Mouse (Mus musculus) 3T3-L1 (cell line): Measurements from ENCODE around the gene Chkb.

Experiments used
- DNase-seq: peaks from one replicate; pipeline ENCODE4 v3.0.0-alpha.2; 2015; ENCODE audit warnings: low read depth, low spot score

Gene Chkb

GRCm38 (mm10) chr15:89429352-89430221 is at the start of gene Chkb, which contains the start of the genes C730034F03Rik and Gm44502:
TSS of gene Chkb (minus strand) at chr15:89429908.
TSS of gene C730034F03Rik (plus strand) at chr15:89429589.
TSS of gene Gm44502 (minus strand) at chr15:89429696.
- DNase-seq, result peak; percentile 97

GRCm38 (mm10) chr15:89478622-89479021 is 48.9 kb upstream of the Chkb start:
- DNase-seq, result no peak

- DNase-seq, result no peak
These were observed 48.1 kb upstream of the Chkb start for GRCm38 (mm10) chr15:89477806-89478205.

- DNase-seq, result no peak
These were observed 47.4 kb upstream of the Chkb start, which contains the start of gene Arsa for GRCm38 (mm10) chr15:89477091-89477491. TSS of gene Arsa (minus strand) at chr15:89477425.

- DNase-seq, result peak; percentile 71
These were observed 46.7 kb upstream of the Chkb start for GRCm38 (mm10) chr15:89476475-89476815.

- DNase-seq, result peak; percentile 95
These were observed 46.1 kb upstream of the Chkb start for GRCm38 (mm10) chr15:89475611-89476474.

- DNase-seq, result no peak
These were observed 45.5 kb upstream of the Chkb start for GRCm38 (mm10) chr15:89475293-89475600.

GRCm38 (mm10) chr15:89474596-89475292 is 45.0 kb upstream of the Chkb start:
- DNase-seq, result no peak

GRCm38 (mm10) chr15:89473921-89474320 is 44.2 kb upstream of the Chkb start:
- no peak for DNase-seq

- no peak for DNase-seq
These were observed 43.7 kb upstream of the Chkb start for GRCm38 (mm10) chr15:89473370-89473769.

- no peak for DNase-seq
These were observed 41.8 kb upstream of the Chkb start for GRCm38 (mm10) chr15:89471476-89471875.

GRCm38 (mm10) chr15:89468577-89468976 is 38.9 kb upstream of the Chkb start:
- peak; percentile 71 for DNase-seq

- no peak for DNase-seq
These were observed 35.3 kb upstream of the Chkb start for GRCm38 (mm10) chr15:89465052-89465451.

- DNase-seq, result peak; percentile 40
These were observed 33.9 kb upstream of the Chkb start for GRCm38 (mm10) chr15:89463334-89464235.

- DNase-seq, result no peak
These were observed 32.5 kb upstream of the Chkb start for GRCm38 (mm10) chr15:89462176-89462575.

- no peak for DNase-seq
These were observed 31.6 kb upstream of the Chkb start for GRCm38 (mm10) chr15:89461321-89461720.

GRCm38 (mm10) chr15:89460298-89460697 is 30.6 kb upstream of the Chkb start:
- no peak for DNase-seq

- no peak for DNase-seq
These were observed 30.1 kb upstream of the Chkb start for GRCm38 (mm10) chr15:89459821-89460220.

- DNase-seq, result no peak
These were observed 29.2 kb upstream of the Chkb start for GRCm38 (mm10) chr15:89458942-89459341.

GRCm38 (mm10) chr15:89455642-89456041 is 25.9 kb upstream of the Chkb start:
- no peak for DNase-seq

- DNase-seq, result no peak
These were observed 25.1 kb upstream of the Chkb start for GRCm38 (mm10) chr15:89454857-89455256.
